Mouse (Mus musculus) frontal cortex, postnatal 10 days (tissue): Measurements from ENCODE around the gene Pik3c2a.

Source experiments
- DNase-seq, 2 experiments: peaks; one replicate each; pipeline ENCODE4 v3.0.0; 2022; ENCODE audit warnings: low spot score in 2 of 2, mixed read lengths in 1 of 2

The Pik3c2a gene

DNA sequence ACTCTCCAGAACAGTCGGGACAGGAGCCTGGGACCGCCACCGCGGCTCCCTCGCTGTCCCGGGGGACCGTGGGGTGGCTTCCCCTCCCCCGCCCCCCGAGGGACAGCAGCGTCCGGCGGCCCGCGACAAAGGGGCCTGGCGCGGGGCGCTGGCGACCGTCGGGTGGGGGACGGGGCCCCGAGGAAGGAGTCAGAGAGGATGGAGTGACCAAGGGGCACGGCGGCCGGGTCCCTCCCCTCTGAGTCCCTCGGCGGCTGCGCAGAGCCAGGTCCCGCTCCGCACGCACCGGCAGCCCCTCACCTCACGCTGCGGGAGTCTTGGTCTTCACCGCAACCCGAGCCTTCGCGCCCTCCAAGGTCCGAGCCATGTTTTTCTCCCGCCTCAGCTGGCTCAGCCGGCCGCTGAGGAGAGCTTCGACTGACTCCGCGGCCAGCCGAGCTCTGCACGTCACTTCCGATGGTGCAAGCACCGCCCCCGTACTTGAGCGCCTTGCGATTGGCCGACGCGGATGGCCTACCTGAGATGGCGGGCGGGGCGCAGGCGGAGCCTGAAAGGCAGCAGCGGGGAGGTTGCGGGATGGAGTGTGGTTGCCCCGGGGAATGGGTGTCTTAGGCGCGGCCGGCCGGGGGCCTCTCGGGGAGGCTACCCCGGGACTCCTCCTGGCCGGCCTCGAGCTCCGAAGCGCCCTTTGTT is at the start of gene Pik3c2a:
Gene Pik3c2a (minus strand): TSS at position 446 of the 693 bp plus-strand sequence.
- DNase-seq = peak; percentile 94 to 96

DNA sequence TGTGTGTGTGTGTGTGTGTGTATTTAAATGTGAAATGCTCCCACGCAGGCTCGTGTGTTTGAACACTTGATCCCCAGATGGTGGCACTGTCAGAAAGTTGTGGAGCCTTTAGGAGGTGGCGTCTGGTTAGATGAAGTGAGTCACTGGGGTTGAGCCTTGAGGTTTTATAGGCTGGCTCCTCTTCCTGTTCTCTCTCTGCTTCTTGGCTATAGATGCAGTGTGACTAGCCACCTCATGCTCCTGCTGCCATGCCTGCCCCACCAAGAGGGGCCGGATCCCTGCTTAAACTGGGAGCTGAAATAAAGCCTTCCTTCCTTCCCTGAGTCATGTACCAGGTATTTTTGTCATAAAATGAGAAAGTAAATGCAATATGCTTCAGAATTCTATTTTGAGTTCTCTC is 47.9 kb upstream of the Pik3c2a start:
- no peak for DNase-seq

DNA sequence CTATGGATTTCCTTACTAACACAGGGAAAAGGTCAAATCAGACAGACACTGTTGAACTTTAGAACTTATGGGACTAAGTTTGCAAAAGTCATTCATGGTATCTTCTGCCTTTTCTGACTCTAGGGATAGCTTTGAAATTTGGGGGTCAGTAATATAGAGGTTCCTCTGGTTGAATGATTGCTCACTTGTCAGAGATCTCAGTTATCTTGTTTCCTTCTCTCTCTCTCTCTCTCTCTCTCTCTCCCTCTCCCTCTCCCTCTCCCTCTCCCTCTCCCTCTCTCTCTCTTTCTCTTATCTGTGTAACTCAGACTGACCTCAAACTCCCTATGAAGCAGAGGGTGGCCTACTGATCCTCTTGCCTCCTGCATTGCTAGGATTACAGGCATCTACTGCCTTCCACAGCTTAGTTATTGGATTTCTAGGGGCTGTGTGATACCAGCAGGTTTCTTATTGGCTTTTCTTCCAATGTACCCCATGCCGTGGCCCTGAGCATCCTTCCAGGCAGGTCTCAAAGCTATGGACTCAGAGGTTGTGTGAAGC is 41.9 kb upstream of the Pik3c2a start:
- DNase-seq = no peak

DNA sequence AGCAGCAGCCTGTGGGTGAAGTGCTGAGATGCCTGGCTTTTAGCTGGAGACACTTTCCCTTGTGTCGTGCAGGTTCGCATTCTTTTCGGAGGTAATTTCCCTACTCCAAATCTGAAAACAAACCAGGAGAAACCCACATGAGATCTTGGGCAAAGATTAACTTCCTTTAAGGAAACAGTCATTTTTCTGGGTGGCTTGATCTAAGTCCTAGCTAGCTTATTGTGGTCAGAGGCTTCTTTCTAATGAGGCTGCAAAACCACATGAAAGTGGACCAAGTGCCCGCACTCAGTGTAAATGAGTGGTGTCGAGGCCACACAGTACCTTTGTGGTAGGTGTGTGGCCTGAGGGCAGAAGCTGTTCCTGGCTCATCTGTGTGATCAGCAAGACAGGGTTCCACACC is 41.0 kb upstream of the Pik3c2a start:
- DNase-seq = no peak

DNA sequence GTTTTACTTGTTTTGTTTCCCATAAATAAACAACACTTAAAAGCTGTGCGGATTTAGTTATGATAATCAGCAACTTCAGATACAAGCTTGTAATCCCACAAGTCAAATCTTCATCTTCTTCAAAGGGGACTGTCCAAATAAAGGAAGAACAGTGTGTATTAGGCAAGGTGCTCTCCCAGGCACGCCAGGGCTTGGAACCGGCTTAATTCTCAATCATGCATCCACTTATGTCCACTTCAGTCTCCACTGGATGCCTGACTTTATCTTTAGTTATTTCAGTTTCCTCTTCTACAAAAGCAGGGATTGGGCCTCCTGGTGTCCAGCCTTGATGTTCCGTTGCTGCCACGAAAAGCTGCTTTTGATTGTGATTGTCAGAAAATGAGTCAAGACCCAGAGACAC is 40.5 kb upstream of the Pik3c2a start:
- no peak for DNase-seq

DNA sequence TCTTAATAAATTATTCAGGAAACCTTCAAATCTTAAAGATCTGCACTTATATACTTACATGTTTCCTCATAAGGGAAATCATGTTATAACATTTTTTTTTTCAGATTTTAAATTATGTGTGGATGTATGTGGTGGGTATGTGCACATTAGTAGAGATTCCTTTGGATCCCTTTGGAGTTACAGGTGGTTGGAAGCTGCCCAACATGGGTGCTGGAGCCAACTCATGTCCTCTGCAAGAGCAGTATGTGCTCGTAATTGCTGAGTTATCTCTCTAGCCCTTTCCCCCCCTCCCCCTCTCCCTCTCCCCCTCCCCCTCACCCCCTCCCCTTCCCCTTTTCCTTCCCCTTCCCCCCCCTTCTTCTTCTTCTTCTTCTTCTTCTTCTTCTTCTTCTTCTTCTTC is 39.9 kb upstream of the Pik3c2a start:
- DNase-seq = no peak

DNA sequence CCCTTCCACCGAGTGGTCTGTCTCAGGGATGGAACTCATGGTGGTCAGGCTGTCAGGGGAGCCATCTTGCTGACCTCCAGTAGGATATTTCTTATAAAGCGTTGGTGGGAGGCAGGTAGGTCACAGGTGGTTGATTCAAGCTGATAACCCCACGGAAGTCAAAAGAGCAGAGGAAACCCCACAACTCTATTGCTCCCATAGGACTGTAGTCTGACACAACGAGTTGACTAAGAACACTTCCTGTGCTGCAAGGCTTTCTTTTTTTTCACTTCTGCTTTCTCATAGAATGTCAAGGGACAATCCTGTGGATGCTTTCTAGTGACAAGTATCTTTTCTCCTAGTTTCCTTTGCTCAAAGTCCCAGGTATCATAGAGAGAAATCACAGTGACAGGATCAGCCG is 33.0 kb upstream of the Pik3c2a start:
- no peak for DNase-seq

DNA sequence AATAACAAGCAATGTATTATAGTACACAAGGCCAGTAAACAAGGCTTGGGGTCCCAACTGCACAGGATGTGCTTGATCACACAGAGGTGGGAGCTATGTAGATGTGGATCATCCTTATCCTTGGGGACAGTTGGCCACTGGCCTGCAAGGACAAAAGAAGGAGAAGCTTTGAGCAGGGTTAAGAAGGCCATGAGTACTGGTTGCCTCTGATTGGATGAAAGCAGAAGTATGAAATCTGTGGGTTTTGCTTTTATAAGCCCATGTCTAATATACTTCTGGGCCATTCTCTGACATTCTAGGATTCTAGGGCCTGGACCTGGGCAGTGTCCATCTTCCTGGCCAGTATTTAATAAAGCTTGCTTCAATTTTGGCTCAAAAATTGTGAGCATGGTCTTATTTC is 32.6 kb upstream of the Pik3c2a start:
- DNase-seq = no peak

DNA sequence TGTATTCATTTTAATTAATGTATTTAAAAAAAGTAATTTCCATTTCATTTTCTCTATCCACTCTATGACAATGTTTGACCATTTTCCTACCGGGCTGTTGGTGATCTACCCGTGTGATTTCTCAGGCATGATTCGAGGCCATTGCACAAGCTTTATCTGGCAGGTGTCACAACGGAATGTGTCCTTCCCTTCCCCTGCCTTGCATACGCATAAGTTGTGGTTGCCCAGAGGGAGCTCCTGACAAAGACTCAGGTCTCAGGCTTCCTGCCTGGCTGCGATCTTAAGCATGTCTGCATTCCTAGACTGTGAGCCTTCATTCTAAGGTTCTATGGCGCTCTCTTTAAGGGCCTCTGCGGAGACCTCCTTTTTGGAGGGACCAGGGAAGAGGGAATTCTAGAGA is 18.9 kb upstream of the Pik3c2a start:
- DNase-seq = no peak

DNA sequence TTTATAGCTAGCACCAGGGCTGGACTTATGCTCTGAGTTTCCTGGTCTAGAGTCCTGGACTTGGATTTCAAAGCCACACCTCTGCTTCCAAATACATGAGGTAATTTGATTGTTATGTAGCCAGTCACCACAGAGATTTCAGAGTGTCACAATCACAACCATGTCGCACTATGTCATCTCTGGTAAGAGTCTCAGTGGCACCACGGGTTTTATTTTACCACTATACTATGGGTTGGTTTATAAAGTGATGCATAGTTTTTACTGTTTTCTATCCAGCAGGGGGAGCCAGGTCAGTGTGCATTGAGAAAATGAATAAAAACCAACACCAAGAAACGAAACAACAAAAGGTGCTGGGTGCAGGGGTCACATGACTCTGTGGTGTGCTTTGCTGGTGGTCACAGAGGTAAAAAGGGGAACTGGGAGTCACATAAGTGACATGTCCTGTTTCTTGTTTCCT is 15.8 kb upstream of the Pik3c2a start:
- no peak for DNase-seq

DNA sequence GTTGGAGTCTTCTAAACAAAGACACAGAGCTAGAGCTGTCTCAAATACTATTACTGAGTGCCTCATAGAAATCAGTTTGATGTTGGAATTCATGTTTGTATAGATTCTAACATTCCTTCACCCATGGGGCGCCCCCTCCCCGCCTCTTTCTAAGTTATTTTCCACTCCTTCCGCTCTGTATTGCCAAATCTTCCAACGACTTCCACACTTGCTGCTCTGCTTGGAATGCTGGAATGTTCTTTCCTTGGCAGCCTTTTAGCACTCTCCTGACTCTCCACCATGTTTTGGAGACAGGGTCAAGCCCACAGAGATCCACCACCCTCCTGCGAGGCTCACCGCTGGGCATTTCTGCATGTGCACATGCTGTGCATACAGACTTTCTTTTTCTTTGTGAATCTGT is 14.1 kb upstream of the Pik3c2a start:
- no peak for DNase-seq

DNA sequence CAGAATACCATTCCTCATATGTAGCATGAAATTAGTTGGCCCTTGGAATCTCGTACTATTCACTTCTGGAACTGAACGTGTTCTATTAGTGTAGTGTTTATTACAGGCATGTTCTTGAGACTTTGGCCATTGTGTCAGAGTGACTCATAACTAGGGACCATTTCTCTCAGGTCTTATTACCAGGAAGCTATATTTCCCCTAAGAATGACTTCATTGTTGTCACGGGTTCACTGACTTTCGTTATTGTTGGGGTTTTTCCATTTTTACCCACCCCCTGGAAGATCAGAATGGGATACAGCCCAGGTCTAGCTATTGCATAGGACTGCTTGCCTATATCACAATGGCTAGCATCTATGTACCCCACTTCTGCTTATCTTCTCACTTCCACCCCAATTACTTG is 13.7 kb upstream of the Pik3c2a start:
- DNase-seq = no peak

DNA sequence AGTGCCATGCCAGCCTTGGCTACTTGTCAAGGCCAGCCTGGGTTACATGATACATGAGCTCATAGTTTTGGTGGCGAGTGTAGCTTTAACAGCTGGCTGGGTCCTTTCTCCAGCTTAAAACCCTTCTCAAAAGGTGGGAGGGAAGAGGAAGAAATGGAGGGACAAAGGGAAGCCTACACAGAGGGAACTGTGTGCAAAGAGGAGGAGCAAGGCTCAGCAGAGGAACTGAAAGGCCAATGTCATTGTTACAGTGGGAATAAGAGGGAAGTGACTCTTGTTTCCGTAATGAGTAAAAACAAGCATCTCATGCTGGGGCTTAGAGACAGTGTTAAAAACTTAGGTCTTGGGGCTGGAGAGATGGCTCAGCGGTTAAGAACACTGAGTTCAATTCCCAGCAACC is 3.4 kb upstream of the Pik3c2a start:
- DNase-seq = no peak

DNA sequence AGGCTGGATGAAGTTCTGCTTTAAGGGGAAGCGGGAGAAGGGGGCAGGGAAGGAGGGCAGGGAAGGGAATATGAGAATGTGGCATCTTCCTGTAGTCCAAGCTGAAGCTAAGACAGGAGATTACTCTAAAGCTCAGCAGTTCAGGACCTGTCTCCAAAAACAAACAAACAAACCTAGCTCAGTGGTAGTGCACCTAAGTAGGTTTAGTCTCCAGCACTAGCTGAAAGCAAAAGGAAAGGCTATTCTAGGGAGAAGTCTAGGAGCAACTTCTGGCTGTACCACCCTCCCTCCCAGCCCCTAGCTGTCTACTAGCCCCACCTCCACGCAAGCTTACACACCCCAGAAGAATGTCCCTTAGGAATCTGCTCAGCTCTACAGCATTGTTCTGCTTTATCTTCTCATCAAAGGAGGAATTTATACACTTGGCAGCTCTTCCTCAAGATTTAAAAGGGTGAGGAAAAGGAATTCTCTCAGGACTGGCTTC is 1.1 kb upstream of the Pik3c2a start:
- no peak for DNase-seq

DNA sequence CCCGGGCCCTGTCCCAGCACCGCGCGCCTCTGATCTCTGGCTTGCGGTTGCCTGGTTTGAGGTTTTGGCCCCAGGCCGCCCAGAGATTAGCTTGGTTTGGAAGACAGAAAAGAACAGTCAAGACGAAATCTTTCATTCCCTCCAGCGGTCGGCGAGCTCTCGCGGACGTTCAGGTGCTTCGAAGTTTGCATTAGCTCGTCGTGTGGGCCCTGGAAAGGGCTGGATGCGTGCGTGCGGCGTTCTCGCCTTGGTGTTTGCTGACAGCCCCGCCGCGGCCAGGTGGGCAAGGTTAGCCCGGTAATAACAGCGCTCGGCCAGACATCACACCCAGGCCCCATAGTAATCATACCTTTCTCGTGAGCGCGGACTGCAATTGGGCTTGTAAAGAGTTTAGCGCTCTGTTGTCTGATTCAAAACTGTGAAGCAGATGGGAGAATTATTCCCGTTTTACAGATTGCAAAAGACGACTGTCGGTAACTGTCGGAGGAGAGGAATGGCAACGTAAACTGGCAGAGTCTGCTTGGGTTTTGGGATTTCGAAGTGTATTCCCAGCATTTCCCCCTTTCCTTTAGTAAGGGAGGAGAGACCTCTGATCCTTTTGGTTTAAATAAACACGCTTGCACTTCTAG is 562 bp upstream of the Pik3c2a start:
- DNase-seq = no peak

DNA sequence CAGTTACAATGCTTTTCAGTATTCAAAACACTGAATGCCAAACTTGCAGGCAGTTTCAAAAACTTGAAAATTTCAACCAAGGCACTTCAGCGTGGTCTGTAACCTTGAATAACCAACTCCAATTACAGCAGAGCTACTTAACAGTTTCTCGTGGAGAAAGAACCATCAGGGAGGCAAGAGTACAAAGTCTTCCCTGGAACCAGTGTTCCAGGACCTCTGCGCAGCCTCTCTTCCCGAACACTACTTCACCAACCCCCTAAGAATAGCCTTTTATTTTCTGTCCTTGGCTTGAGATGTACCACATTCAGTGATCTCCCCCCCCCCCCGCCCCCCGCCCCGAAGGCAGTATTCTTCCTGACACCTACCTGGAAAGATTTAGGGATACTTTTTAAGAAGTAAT is 1.0 kb downstream of the Pik3c2a start:
- DNase-seq = no peak

DNA sequence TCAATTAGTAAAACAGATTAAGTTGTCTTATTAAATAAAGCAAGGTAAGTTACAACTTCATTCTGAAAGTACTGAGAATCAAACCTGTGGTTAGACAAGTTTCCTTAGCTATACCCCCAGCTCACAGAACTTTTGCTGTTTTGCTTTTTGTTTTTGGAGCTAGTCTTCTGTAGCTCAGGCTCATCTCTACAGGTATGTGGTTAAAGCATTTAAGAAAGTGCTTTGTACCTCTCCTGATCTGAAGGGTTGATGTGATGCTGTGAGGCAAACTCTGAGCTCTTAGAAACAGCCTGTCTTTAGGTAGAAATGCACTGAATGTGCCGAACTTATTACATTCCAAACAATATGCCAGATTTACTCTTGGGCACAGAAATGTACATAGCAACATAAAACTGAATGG is 1.9 kb downstream of the Pik3c2a start:
- DNase-seq = no peak

DNA sequence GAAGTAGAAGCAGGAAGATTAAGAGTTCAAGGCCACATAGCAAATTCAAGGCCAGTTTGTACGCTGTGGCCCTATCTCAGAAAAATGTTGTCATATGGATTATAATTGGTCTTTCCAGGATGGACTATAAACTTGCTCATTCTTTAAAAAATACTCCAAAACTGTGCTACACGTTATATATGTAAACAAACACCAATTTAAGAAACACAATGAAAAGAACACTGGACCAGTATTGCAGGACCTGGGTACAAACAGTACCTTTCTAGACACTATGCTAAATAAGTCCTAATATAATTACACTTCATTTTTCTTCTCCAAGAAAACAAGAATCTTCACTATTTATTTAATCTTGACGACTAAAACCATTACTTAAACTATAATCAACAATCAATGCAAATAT is 11.6 kb downstream of the Pik3c2a start:
- DNase-seq = no peak

DNA sequence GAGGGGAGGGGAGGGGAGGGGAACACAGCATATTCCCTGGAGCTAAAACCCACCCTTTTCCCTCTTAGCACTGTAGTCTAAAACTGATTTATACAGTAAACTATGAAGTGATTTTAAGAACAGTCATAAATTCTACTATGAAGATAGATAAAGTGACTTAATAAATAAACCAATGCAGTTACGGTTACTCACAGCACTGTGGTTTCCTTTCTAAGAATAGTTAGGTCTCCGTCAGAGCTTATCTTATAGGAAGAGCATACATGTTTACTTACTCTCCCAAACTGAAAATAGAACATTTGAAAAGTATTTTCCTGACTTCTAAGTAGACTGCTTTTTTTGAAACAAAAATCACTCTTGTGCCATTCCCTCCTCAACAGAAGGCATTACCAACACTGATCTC is 12.3 kb downstream of the Pik3c2a start:
- no peak for DNase-seq

DNA sequence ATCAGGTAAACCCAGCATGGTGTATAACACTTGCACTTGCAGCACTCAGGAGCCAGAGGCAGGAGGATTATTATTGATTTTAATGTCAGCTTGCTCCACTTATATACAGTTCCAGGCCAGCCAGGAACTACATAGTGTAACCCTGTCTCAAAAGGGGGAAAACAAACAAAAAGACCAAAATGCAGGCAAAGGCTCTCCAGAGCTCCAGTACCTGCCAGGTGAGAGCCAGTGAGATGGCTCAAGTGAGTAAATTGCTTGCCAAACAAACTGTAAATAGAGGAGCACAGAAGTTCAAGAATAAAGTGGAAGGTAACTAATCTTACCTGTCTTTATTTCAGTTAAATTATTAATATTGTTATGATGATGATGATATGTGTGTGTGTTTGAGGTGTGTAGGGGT is 16.0 kb downstream of the Pik3c2a start:
- DNase-seq = no peak

DNA sequence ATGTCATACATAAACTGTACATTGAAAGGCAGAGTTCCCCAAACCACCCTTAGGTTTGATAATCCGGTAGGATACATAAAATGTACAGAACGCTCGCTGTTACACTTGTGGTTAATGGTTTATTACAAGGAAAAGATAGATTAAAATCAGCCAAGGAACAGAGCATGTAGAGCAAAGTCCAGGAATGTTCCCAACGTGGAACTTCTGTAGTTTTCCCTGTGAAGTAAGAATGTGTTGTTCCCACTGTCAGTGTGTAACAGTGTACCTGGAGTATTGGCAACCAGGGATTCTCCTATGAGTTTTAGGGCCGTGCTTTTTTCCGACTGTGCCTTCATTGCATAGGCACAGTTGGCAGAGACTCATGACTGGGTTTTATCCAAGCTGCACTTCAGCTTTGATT is 17.5 kb downstream of the Pik3c2a start:
- DNase-seq = no peak

DNA sequence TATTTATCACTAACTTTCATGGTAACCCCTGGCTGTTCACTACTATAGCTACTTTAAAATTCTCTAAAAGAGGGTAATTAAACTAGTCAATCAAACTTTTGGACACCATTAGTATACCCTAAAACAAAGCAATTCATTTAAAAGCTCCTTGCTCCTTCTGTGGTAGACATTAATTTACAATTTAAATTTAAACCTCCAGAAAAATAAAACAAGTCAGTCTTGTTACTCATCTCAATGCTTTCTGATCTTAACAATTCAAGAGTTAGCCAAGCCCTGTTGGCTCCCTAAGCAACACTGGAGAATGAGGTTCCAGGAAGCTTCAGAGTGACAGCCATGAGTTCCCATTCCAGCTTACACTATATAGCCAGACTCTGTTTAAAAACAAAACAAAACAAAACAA is 22.2 kb downstream of the Pik3c2a start:
- no peak for DNase-seq

DNA sequence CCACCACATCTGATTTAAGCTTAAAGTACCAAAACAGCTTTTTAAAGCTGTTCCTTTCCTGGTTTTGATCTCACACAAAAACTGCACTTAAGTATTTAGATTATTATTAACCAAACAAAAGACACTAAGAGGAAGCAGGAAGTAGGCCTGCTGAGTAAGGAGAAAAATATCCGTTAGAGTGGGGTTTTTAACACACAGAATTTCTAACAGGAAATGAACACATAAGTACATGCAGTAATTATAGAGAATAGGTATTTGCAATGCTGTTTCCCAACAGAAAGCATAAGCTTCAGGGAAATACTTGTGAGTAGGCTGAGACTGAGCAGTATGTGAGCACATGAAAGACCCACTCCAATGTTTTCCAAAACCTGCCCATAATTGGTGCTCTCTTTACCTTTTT is 33.8 kb downstream of the Pik3c2a start:
- no peak for DNase-seq
